Mouse (Mus musculus) urinary bladder, adult 2 months (tissue): ENCODE measurements around the gene Gm20431. TPM values are rescaled to one million over a fixed set of nuclear protein-coding genes. Genes with fewer than 3 reads are reported as not detected.
"Not testable (repeated sequence)": the region's sequence is repeated elsewhere in the genome, so short reads cannot be mapped to it uniquely, and the experiment has no call there.

Source experiments
- DNase-seq: peaks from one replicate; pipeline ENCODE4 v3.0.0; 2022; ENCODE audit warnings: low spot score
- polyA plus RNA-seq: library from polyadenylated mRNA; depleted of rRNA; stranded (reverse); fragments of >200 nt; gene quantifications from 2 replicates; pipeline ENCODE4 v1.2.3, GENCODE M21; 2012

Gm20431 gene
- polyA plus RNA-seq, 1 experiment = not detected

DNA sequence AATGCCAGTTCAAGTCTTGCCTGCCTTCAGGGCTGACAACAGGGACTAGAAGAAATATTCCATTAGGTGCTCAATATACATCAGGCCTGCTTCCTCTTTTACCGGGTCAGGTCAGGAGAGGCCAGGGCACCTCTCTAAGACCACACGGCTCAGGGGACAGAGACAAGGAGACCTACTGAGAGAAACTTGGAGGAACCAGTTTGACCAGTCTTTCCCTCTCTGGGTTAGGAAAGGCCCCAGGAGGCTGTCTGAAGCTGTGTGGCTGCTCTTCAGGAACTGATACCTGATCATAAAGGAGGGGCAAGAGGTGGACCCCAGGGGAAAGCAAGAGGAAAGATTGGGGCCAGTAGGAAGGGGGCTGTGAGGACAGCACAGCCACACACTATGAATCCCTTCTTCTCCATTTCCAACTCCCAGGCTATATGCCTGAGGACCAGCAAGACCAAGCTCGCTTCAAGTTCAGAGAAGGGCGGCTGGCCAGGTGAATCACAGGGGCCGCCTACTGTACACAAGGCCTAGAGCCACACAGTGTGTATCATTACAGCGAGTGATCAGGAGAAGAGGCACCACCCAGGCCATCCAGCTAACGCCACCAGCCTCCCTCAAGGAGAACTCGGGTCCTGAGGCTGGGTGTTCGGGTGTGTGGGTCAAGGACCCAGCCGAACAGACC is 2.0 kb downstream of the Gm20431 start:
- DNase-seq = no peak

GRCm38 (mm10) chr2:167658712-167659111 is 2.6 kb downstream of the Gm20431 start:
- no peak for DNase-seq

GRCm38 (mm10) chr2:167657973-167658372 is 3.3 kb downstream of the Gm20431 start:
- no peak for DNase-seq

DNA sequence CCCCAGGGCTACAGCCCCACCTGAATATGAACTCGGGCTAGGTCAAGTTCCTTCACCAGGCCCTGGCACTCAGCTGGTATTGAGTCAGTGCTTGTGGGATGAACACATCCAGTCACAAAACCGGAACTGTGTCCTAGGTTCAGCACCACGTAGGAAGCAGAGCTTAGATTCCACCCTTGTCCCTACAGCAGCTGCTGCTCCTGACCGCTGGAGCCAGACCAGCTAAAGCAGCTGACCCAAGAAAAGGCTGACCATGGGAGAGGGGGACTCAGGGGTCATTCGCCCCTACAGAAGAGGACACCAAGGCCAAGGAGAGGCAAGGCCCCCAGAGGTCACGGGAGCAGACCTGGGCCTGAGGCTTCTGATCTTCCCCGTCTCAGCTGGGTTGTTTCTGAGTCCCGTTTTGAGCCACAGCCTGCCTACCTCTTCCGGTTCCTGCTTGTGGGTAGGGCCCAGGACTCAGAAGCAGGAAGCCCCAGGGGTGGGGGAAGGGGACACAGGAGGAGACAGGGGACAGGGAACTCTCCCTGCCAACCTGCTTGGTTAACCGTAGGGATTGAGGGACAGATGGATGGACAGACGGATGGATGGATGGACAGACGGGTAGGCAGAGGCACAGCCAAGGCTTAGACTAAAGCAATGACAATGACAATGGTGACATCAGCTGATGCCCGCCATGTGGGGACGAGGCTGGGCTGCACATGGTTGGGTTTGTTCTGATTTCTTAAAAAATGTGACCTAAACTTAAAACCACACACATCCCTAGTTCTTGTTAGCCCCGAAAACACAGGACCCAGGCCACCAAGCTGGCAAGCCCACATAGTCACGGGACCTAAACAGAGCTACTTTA is 4.4 kb downstream of the Gm20431 start:
- no peak for DNase-seq

- DNase-seq = no peak
These were observed 6.2 kb downstream of the Gm20431 start for GRCm38 (mm10) chr2:167654911-167655600.

DNA sequence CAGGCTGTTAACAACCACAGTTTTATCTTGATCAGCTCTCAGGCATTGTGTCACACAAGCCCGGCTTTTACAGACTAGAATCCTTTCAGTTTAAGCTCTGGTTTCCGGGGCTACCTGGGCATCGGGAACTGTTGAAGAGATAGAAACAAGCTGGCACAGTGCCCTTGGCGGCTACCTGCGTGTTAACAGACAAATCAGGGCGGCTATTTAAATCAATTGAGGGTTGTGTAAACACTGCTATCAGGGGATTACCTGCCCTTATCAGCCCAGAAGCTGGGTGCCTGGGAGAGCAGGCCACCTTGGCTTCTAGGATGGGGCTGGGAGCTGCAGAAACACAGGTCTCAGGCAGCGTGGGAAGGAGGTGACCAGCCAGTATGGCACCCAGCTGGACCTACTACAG is 8.6 kb downstream of the Gm20431 start:
- no peak for DNase-seq

GRCm38 (mm10) chr2:167651622-167652021 is 9.7 kb downstream of the Gm20431 start:
- no peak for DNase-seq

DNA sequence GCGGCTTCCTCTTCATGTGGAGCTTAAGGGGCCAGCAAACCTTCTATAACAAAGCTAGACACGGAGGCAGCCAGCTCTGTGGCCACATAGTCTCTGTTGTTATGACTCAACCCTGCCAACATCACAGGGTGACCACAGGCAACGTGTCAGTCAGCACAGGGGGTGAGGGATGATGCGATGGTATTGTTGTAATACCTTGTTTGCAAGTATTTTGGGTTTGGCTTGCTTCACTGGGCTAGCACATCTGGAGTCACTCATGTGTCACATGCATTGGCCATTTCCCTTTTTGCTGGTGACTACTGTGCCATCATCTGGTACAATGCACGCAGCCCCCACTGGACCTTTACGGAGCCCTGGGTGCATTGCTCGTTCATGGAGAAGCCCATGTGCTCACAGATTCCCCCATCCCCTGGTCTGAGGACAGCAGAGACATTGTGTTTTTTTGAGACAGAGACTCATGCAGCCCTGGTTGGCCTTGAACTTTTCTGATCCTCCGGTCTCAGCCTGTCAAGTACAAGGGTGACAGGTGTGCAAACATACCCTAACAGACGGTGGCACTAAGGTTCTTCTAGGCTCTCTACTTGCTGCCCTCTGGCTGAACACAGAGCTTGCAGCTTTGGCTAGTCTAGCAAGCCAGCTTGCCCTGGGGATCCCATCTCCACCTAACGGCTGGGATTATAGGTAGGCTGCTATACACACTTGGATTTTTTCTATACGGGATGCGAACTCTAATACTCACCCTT is 11.8 kb downstream of the Gm20431 start:
- no peak for DNase-seq

GRCm38 (mm10) chr2:167646411-167646810 is 14.9 kb downstream of the Gm20431 start:
- DNase-seq = no peak

DNA sequence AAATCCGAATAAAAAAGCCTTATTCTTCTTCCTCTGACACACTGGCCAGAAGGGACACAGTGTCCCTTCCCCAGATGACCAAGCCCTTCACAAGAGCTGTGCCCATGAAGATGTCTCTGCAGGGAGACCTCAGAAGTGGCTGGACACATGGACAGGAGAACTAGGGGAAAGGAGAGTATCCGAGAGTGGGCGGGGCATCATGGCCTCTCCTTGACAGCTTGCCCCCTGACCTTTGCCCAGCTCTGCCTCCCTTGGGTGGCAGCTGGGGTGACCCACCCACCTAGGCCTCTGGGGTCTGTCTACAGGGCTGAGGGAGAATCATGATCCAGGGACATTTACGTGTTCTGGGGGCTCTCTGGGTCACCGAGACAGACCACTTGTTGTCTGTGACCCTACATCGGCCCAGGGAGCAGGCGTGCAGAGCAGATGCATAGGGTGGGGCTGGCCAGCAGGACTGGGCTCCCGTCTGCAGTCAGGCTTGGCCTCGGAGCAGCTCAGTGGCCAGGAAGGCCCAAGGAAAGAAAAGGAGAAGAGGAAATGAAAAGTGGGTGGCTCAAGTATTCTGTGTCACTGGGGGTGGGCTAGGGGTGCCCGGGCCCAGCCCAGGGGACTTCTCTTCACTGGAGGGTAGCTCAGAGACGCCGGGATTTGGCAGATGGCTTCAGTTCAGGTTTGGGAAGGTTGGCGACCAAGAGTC is 17.8 kb downstream of the Gm20431 start:
- not testable (repeated sequence) for DNase-seq

DNA sequence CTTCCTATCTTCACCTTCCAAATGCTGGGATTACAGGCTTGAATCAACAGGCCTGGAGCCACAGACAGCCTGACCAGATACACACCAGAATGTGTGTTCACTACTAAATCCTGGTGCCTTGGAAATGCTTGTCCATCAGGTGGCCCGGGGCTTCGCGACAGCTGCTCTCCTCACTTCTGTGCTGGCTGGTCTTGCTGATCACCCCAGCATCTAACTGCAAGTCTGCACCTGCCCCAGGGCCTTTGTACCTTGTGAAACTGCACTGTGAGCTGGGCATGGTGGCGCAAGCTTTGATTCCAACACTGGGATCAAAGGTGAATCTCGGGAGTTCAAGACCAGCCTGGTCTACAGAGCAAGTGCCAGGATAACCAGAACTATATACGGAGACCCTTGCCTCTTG is 19.1 kb downstream of the Gm20431 start:
- DNase-seq = no peak

- no peak for DNase-seq
These were observed 20.0 kb downstream of the Gm20431 start for GRCm38 (mm10) chr2:167641337-167641736.

GRCm38 (mm10) chr2:167640279-167640678 is 21.0 kb downstream of the Gm20431 start:
- no peak for DNase-seq

- no peak for DNase-seq
These were observed 26.3 kb downstream of the Gm20431 start for GRCm38 (mm10) chr2:167634865-167635512.

DNA sequence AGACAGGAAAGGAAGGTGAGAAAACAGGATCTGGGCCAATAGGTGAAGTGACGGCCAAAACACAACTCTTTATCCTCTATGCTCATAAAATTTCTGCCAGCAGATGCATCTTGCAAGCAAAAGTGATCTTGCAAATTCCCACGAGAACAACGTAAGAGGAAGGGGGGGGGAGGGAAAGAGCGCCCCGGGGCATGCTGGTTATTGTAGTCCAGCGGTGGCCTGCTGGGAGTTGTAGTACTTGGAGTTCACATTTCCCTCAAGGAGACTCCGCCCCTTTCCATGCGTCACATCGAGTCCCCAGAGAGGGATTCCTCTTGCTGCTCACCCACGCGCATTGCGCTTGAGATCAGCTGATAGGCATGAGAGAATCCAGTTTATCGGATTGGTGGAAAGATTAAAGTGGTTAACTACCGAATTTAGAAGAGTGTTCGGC is 26.9 kb downstream of the Gm20431 start:
- peak; percentile 63 for DNase-seq

DNA sequence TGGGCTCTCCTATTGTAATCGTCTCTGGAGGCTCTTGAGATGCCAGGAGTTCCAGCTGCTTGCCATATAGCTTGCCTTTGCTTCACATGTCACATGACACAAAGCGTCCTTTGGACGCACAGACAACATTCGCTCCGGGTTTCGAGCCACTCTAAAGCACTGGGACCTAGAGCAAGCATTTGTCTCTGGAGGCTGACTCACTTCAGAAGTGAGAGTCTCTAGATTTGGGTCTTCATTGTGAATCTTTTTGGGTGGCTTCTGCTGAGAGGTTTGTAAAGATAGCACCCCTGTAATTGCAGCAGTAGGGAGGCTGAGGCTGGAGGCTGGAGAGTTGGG is 27.8 kb downstream of the Gm20431 start:
- DNase-seq = no peak

GRCm38 (mm10) chr2:167632731-167633536 is 28.4 kb downstream of the Gm20431 start:
- no peak for DNase-seq

- DNase-seq = peak; percentile 98
These were observed 29.5 kb downstream of the Gm20431 start, which contains the start of gene Ube2v1 for GRCm38 (mm10) chr2:167631591-167632448. Gene Ube2v1, minus strand, starts transcription at chr2:167632095.

GRCm38 (mm10) chr2:167631181-167631590 is 30.1 kb downstream of the Gm20431 start:
- DNase-seq = peak; percentile 54
